Mouse (Mus musculus) intestine, embryonic 15.5 days (tissue): Measurements from ENCODE around the gene Srcin1. TPM values are rescaled to one million over a fixed set of nuclear protein-coding genes. Genes with fewer than 3 reads are reported as not detected.
A peak's percentile ranks its signal among the peaks of the same experiment; 100 is the strongest.

Experiments
- ATAC-seq: fragments of 200-750 bp; cut with Nextera tagmentation; 2 replicates; pipeline ENCODE4 v1.8.0; 2017; ENCODE audit warnings: moderate TSS enrichment, moderate library complexity
- H3K27ac ChIP-seq: fragments of 300-500 bp; sonication (generic); 2 replicates; pipeline ENCODE4 v1.5.1; 2015; ENCODE audit warnings: mild to moderate bottlenecking, inconsistent platforms
- H3K27me3 ChIP-seq: fragments of 300-500 bp; sonication (generic); replicated peaks from 2 replicates; pipeline ENCODE4 v1.6.1; 2015; ENCODE audit warnings: inconsistent platforms
- H3K36me3 ChIP-seq: fragments of 300-500 bp; sonication (generic); 2 replicates; pipeline ENCODE4 v1.6.1; 2015; ENCODE audit warnings: inconsistent platforms
- H3K4me1 ChIP-seq: fragments of 300-500 bp; sonication (generic); replicated peaks from 2 replicates; pipeline ENCODE4 v1.6.1; 2015; ENCODE audit warnings: inconsistent platforms
- H3K4me2 ChIP-seq: fragments of 300-500 bp; sonication (generic); replicated peaks from 2 replicates; pipeline ENCODE4 v1.6.1; 2015; ENCODE audit warnings: mild to moderate bottlenecking, inconsistent platforms
- H3K4me3 ChIP-seq: fragments of 300-500 bp; sonication (generic); replicated peaks from 2 replicates; pipeline ENCODE4 v1.5.1; 2015; ENCODE audit warnings: inconsistent platforms
- H3K9ac ChIP-seq: fragments of 300-500 bp; sonication (generic); 2 replicates; pipeline ENCODE4 v1.6.1; 2015; ENCODE audit warnings: inconsistent platforms
- H3K9me3 ChIP-seq: fragments of 300-500 bp; sonication (generic); 2 replicates; pipeline ENCODE4 v1.6.1; 2016; ENCODE audit warnings: inconsistent platforms
- WGBS: fragments of 180-500 bp; shearing (Covaris S2); methylation state at CpG from one replicate; pipeline ENCODE4 v1.1.7; 2015; 5-methylcytosine and 5-hydroxymethylcytosine counted together
- polyA plus RNA-seq: library from polyadenylated mRNA; unstranded; fragments of >200 nt; fragmentation: Nextera tagmentation; extraction: Ambion mirVana; gene quantifications from 2 replicates; pipeline ENCODE4 v1.2.1, GENCODE M21; 2015

Gene Srcin1
- polyA plus RNA-seq, 1 experiment from 2014 or later, result 0.25 TPM

GRCm38 (mm10) chr11:97545808-97546560 lies 30.0 kb downstream of the Srcin1 start:
- H3K27me3 ChIP-seq, result peaks cover 84% of the 10 kb centered on the region
- H3K36me3 ChIP-seq, result no peaks in the 10 kb centered on the region
- peak overlapping the region; percentile 98 for H3K4me2 ChIP-seq
- H3K9ac ChIP-seq, result peak overlapping the region; percentile 39; the same call in 1 of the 2 replicates
- H3K4me1 ChIP-seq, result peaks cover 14% of the 10 kb centered on the region
- no peaks in the 10 kb centered on the region for H3K9me3 ChIP-seq
- 5% methylated on average over 26 of the region's 26 CpGs for WGBS
- peak; percentile 46; the same call in 1 of the 2 replicates for ATAC-seq
- peak overlapping the region; percentile 58 for H3K4me3 ChIP-seq
- H3K27ac ChIP-seq, result no peak overlapping the region

GRCm38 (mm10) chr11:97543883-97544282 lies 32.1 kb downstream of the Srcin1 start:
- Histone ChIP-seq H3K27ac (no peak overlapping the region), H3K9me3 (no peaks in the 10 kb centered on the region), H3K36me3 (no peaks in the 10 kb centered on the region), H3K4me2 (no peak overlapping the region), H3K9ac (no peak overlapping the region), H3K4me1 (peaks cover 18% of the 10 kb centered on the region), H3K27me3 (peaks cover 68% of the 10 kb centered on the region), H3K4me3 (no peak overlapping the region)
- 79% methylated on average over 9 of the region's 9 CpGs for WGBS
- no peak for ATAC-seq

GRCm38 (mm10) chr11:97543181-97543733 lies 32.7 kb downstream of the Srcin1 start:
- Histone ChIP-seq H3K4me1 (peaks cover 18% of the 10 kb centered on the region), H3K27ac (no peak overlapping the region), H3K9me3 (no peaks in the 10 kb centered on the region), H3K36me3 (no peaks in the 10 kb centered on the region), H3K4me3 (no peak overlapping the region), H3K27me3 (peaks cover 69% of the 10 kb centered on the region), H3K4me2 (no peak overlapping the region), H3K9ac (no peak overlapping the region)
- no peak for ATAC-seq
- WGBS, result 71% methylated on average over 12 of the region's 12 CpGs

- H3K4me3 ChIP-seq, result no peak overlapping the region
- peaks cover 69% of the 10 kb centered on the region for H3K27me3 ChIP-seq
- H3K36me3 ChIP-seq, result no peaks in the 10 kb centered on the region
- no peak overlapping the region for H3K4me2 ChIP-seq
- H3K9ac ChIP-seq, result no peak overlapping the region
- WGBS, result 77% methylated on average over 22 of the region's 22 CpGs
- H3K4me1 ChIP-seq, result peaks cover 18% of the 10 kb centered on the region
- no peak for ATAC-seq
- H3K9me3 ChIP-seq, result no peaks in the 10 kb centered on the region
- H3K27ac ChIP-seq, result no peak overlapping the region
Observed at GRCm38 (mm10) chr11:97542171-97543150, 33.5 kb downstream of the Srcin1 start.

DNA sequence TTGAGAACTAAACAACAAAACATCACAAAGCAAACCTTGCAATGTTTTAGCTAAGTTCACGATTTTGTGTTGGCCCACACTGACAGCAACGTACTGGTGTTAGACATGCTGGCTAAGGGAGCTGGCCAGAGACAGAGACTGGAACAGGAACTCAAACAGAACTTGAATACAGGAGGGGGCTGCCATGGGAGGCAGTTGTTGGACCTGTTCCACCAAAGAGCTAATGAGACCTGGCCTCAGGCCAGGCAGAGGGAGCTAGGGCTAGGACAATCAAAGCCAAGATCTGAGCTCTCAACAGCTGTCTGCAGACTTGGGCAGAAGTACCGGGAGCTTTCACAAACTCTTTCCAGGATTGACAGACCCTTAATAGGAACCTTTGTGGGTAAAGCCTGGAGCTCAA lies 35.4 kb downstream of the Srcin1 start:
- 32% methylated on average over 3 of the region's 3 CpGs for WGBS
- Histone ChIP-seq H3K36me3 (no peaks in the 10 kb centered on the region), H3K9me3 (no peaks in the 10 kb centered on the region), H3K4me1 (peaks cover 15% of the 10 kb centered on the region), H3K27ac (no peak overlapping the region), H3K4me3 (no peak overlapping the region), H3K4me2 (no peak overlapping the region), H3K9ac (no peak overlapping the region), H3K27me3 (peaks cover 69% of the 10 kb centered on the region)
- no peak for ATAC-seq

DNA sequence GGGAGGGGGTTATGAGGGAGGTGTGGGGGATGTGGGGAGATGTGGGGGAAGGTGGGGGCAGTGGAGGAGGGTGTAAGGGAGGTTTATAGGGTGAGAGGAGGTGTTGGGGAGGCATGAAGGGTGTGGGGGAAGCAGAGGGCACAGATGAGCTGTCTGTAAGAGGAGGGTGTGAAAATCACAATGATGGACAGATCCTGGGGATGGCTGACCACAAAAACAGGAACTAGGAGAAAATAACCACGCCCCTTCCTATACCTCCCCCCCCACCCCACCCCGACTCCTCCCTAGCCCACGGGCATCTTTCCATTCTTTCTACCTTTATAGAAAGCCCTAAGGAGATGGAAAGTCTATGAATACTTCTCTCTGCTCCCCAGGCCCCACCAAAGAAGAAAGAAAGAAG lies 35.9 kb downstream of the Srcin1 start:
- H3K4me1 ChIP-seq, result peaks cover 16% of the 10 kb centered on the region
- no peak overlapping the region for H3K4me2 ChIP-seq
- no peak for ATAC-seq
- 61% methylated on average over 3 of the region's 3 CpGs for WGBS
- no peaks in the 10 kb centered on the region for H3K9me3 ChIP-seq
- H3K27ac ChIP-seq, result no peak overlapping the region
- H3K4me3 ChIP-seq, result no peak overlapping the region
- H3K36me3 ChIP-seq, result no peaks in the 10 kb centered on the region
- peaks cover 69% of the 10 kb centered on the region for H3K27me3 ChIP-seq
- no peak overlapping the region for H3K9ac ChIP-seq

DNA sequence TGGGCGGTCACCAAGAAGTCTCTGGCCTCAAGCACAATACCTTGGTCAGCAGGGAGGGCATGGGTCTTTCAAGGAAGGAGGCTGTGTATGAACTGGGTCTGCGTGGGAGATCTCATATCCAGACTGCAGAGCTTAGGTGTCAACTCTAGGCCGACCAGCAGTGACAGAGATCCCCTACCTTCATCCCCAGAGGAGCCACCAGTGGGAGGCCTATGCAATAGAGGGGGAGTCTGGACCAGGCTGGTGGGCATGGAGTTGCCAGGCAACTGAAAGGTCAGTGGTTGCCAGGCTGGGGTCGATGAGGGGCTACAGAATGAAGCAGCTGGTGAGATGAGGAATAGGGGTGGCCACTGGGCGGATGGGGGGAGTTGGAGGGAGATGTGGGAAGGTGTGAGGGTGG lies 36.4 kb downstream of the Srcin1 start:
- H3K27me3 ChIP-seq, result peaks cover 69% of the 10 kb centered on the region
- WGBS, result 66% methylated on average over 5 of the region's 5 CpGs
- H3K36me3 ChIP-seq, result no peaks in the 10 kb centered on the region

DNA sequence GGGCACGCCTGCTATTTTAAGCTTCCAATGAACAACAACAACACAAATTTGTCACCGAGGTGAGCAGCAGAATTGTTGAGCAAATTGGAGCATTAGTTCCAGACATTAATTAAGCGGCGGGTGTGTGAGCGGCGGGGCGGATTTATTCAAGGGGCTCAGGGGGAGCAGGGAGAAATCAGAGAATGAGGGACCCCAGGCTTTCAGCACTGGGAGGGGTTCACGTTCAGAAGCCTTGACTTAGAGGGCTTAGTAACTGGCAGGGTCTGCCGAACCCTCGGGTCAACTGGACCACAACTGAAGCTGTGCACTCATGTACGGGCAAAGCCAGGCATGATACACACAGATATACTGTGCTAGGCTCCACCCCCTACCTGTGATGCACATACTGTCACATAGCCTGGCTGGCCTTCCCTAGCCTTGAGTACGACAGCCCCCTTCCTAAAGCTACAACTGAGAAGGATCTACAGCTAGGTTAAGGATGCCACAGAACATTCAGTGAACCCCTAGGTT lies 38.4 kb downstream of the Srcin1 start:
- Histone ChIP-seq H3K9ac (no peak overlapping the region), H3K36me3 (no peaks in the 10 kb centered on the region), H3K4me1 (peaks cover 33% of the 10 kb centered on the region), H3K27me3 (peaks cover 72% of the 10 kb centered on the region), H3K27ac (no peak overlapping the region), H3K4me2 (peak overlapping the region; percentile 90), H3K9me3 (no peaks in the 10 kb centered on the region), H3K4me3 (no peak overlapping the region)
- no peak for ATAC-seq
- WGBS, result 42% methylated on average over 12 of the region's 12 CpGs

More for the DNA sequence above, 36.4 kb downstream of the Srcin1 start:
- no peak overlapping the region for H3K27ac ChIP-seq
- peaks cover 21% of the 10 kb centered on the region for H3K4me1 ChIP-seq
- no peaks in the 10 kb centered on the region for H3K9me3 ChIP-seq
- H3K4me2 ChIP-seq, result no peak overlapping the region
- no peak overlapping the region for H3K4me3 ChIP-seq
- no peak overlapping the region for H3K9ac ChIP-seq
- no peak for ATAC-seq

DNA sequence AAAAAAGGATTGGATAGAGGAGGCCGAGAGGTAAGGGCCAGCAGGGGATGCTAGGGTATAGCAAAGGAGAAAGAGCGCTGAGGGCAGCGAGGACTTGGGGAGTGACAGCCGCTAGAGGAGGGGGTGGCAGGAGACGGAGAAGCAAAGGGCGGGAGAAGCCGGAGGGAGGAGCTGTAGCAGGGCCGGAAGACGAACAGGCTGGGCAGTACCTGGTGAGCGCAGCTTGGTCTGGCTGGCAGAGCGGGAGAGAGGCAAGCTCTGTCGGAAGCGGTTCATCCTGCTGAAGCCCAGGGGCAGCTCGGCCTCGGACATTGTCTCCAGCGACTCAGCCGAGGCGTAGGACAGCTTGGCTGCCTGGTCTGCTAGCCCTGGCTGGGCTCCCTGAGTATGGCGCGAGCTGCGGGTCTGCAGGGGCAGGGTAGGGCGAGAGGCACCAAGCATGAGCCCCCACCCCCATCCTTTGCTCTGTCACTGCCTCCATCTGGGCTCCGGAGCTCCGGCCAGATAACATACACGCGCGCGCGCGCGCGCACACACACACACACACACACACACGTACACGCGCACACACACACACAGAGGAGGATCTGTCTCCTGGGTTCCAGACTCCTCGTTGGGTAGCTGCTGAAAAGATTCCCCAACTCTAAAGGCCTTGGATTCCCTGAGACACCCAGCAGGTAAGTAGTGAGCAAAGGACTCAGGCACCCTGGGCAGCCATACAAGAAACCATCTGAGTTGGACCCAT lies 39.0 kb downstream of the Srcin1 start:
- peak overlapping the region; percentile 90 for H3K4me2 ChIP-seq
- peaks cover 76% of the 10 kb centered on the region for H3K27me3 ChIP-seq
- H3K4me3 ChIP-seq, result peak overlapping the region; percentile 35
- H3K27ac ChIP-seq, result no peak overlapping the region
- H3K9ac ChIP-seq, result peak overlapping the region; percentile 26
- no peaks in the 10 kb centered on the region for H3K36me3 ChIP-seq
- ATAC-seq, result 0 out of 2 replicates have a peak, but pooled peaks have one; percentile 24
- peaks cover 40% of the 10 kb centered on the region for H3K4me1 ChIP-seq
- no peaks in the 10 kb centered on the region for H3K9me3 ChIP-seq
- WGBS, result under 1% methylated on average over 36 of the region's 36 CpGs

GRCm38 (mm10) chr11:97536083-97536747 lies 39.8 kb downstream of the Srcin1 start:
- H3K4me1 ChIP-seq, result peaks cover 42% of the 10 kb centered on the region
- 8% methylated on average over 35 of the region's 35 CpGs for WGBS
- no peaks in the 10 kb centered on the region for H3K9me3 ChIP-seq
- peaks cover 74% of the 10 kb centered on the region for H3K27me3 ChIP-seq
- no peaks in the 10 kb centered on the region for H3K36me3 ChIP-seq
- no peak for ATAC-seq
- no peak overlapping the region for H3K27ac ChIP-seq
- peak overlapping the region; percentile 35 for H3K4me3 ChIP-seq
- H3K4me2 ChIP-seq, result peak overlapping the region; percentile 90
- no peak overlapping the region for H3K9ac ChIP-seq

DNA sequence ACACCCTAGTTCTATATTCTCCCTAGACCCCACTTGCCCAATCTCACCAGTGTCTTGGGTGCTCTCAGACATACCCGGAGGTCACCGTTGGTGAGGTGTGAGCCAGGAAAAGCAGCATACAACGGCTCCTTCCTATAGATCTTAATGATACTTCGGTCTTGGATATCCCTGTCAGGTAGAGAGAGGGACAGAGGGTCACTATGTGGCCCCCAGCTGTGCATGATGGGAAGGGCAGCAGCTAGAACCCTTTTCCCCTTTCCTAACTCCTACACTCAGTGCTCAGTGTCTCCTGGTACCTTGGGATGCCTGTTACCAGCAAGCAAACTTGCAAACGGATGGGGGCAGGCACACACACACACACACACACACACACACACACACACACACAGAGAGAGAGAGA lies 40.3 kb downstream of the Srcin1 start:
- H3K27me3 ChIP-seq, result peaks cover 77% of the 10 kb centered on the region
- H3K4me2 ChIP-seq, result no peak overlapping the region
- WGBS, result 36% methylated on average over 5 of the region's 5 CpGs
- no peaks in the 10 kb centered on the region for H3K36me3 ChIP-seq
- peaks cover 38% of the 10 kb centered on the region for H3K4me1 ChIP-seq
- no peak overlapping the region for H3K4me3 ChIP-seq
- no peak overlapping the region for H3K27ac ChIP-seq
- no peak for ATAC-seq
- no peak overlapping the region for H3K9ac ChIP-seq
- no peaks in the 10 kb centered on the region for H3K9me3 ChIP-seq
